10 mouse cellular contexts compared by ENCODE assay signal in the genomic region with DNA sequence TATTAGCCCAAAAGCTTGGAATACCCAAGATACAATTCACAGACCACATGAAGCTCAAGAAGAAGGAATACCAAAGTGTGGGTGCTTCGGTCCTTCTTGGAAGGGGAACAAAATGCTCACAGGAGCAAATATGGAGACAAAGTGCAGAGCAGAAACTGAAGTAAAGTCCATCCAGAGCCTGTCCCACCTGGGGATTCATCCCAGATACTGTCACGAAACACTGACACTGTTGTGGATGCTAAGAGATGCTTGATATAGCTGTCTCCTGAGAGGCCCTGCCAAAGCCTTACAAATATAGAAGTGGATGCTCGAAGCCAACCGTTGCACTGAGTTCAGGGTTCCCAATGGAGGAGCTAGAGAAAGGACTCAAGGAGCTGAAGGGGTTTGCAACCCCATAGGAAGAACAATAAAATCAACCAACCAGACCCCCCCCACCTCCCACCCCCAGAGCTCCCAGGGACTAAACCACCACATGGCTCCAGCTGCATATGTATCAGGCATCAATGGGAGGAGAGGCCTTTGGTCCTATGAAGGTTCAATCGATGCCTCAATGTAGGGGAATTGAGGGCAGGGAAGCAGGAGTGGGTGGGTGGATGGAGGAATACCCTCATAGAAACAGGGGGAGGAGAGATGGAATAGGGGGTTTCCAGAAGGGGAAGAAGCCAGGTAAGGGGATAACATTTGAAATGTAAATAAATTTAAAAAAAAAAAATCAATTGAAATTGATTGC. TPM values are rescaled to one million over a fixed set of nuclear protein-coding genes. Genes with fewer than 3 reads are reported as not detected.
DNase-seq lines count a peak whose midpoint lies in the region; ATAC-seq and TF ChIP-seq lines count a peak whose summit lies in the region.
"Had no signal": no experiment of that assay in that cellular context is flagged by ENCODE, and none has a peak within 500 bp of the region (broad histone marks: within the 10 kb centered on the region; RNA-seq: fewer than 3 reads in every experiment).

No protein-coding gene starts in this region.

- no peak for DNase-seq in spleen, postnatal 14 days (ENCODE audit: low spot score in 2 of 2)
- DNase-seq in left cerebral cortex, adult 8-10 months (ENCODE audit: low spot score in 2 of 2): no peak

- 76% methylated on average over 5 of the region's 5 CpGs for WGBS in heart, embryonic 15.5 days
- WGBS in heart, embryonic 11.5 days (ENCODE audit: insufficient replicate concordance): 80% methylated on average over 5 of the region's 5 CpGs
- WGBS in forebrain, embryonic 13.5 days: 83% methylated on average over 5 of the region's 5 CpGs
- WGBS in liver, embryonic 15.5 days (ENCODE audit: insufficient replicate concordance): 66% methylated on average over 5 of the region's 5 CpGs

- no peak overlapping the region for H3K27ac ChIP-seq in heart, embryonic 15.5 days
- no peak overlapping the region for H3K27ac ChIP-seq in heart, embryonic 11.5 days (ENCODE audit: low read depth, low read length)
- no peak overlapping the region for H3K27ac ChIP-seq in ES-Bruce4 (ENCODE audit: insufficient read depth, low read length)
- H3K27ac ChIP-seq in forebrain, embryonic 13.5 days: no peak overlapping the region
- no peak overlapping the region for H3K27ac ChIP-seq in liver, embryonic 15.5 days (replicated peaks)

- TF ChIP-seq EP300 in ES-Bruce4 (IDR thresholded peaks at IDR 0.05; ENCODE audit: insufficient read depth, low read depth, low read length): no peak

- no peaks in the 10 kb centered on the region for H3K27me3 ChIP-seq in heart, embryonic 15.5 days
- H3K27me3 ChIP-seq in heart, embryonic 11.5 days (ENCODE audit: control insufficient read depth, insufficient read depth, low read length): no peaks in the 10 kb centered on the region
- no peaks in the 10 kb centered on the region for H3K27me3 ChIP-seq in ES-Bruce4 (ENCODE audit: control insufficient read depth, insufficient read depth, low read length, poor library complexity, severe bottlenecking)
- H3K27me3 ChIP-seq in forebrain, embryonic 13.5 days: no peaks in the 10 kb centered on the region
- no peaks in the 10 kb centered on the region for H3K27me3 ChIP-seq in liver, embryonic 15.5 days

- H3K4me2 ChIP-seq in heart, embryonic 15.5 days: 0 out of 2 replicates have a peak overlapping the region, but pooled peaks have one; percentile 16
- no peak overlapping the region for H3K4me2 ChIP-seq in heart, embryonic 11.5 days
- peak overlapping the region; percentile 40 for H3K4me2 ChIP-seq in forebrain, embryonic 13.5 days
- peak overlapping the region; percentile 77; the same call in 1 of the 2 replicates for H3K4me2 ChIP-seq in liver, embryonic 15.5 days

- no peaks in the 10 kb centered on the region for H3K36me3 ChIP-seq in heart, embryonic 15.5 days
- H3K36me3 ChIP-seq in heart, embryonic 11.5 days (ENCODE audit: control insufficient read depth, insufficient read depth, low read length): no peaks in the 10 kb centered on the region
- H3K36me3 ChIP-seq in ES-Bruce4 (ENCODE audit: control insufficient read depth, insufficient read depth, low read length, poor library complexity, severe bottlenecking): no peaks in the 10 kb centered on the region
- no peaks in the 10 kb centered on the region for H3K36me3 ChIP-seq in forebrain, embryonic 13.5 days (ENCODE audit: poor library complexity, severe bottlenecking)
- no peaks in the 10 kb centered on the region for H3K36me3 ChIP-seq in liver, embryonic 15.5 days (replicated peaks)

- no peak for TF ChIP-seq POLR2A in ES-Bruce4 (IDR thresholded peaks at IDR 0.05; ENCODE audit: insufficient read depth, low read length)

- H3K4me1 ChIP-seq in heart, embryonic 15.5 days (replicated peaks): peaks cover 7% of the 10 kb centered on the region; the same call in 1 of the 2 replicates
- H3K4me1 ChIP-seq in heart, embryonic 11.5 days (ENCODE audit: control insufficient read depth, insufficient read depth, low read length): no peaks in the 10 kb centered on the region
- H3K4me1 ChIP-seq in ES-Bruce4 (ENCODE audit: control insufficient read depth, insufficient read depth, low read length): no peaks in the 10 kb centered on the region
- 0 out of 2 replicates have a peak, but pooled peaks cover 4% of the 10 kb centered on the region for H3K4me1 ChIP-seq in forebrain, embryonic 13.5 days
- H3K4me1 ChIP-seq in liver, embryonic 15.5 days (replicated peaks): peaks cover 21% of the 10 kb centered on the region

- no peak for ATAC-seq in heart, embryonic 15.5 days (replicated peaks; ENCODE audit: insufficient number of reproducible peaks, insufficient read depth, low FRiP score, low read depth)
- ATAC-seq in heart, embryonic 11.5 days (replicated peaks; ENCODE audit: insufficient number of reproducible peaks, low FRiP score, low TSS enrichment): no peak
- ATAC-seq in forebrain, embryonic 13.5 days: no peak
- no peak for ATAC-seq in liver, embryonic 15.5 days (ENCODE audit: insufficient read depth)
- no peak for ATAC-seq in frontal cortex, adult (ENCODE audit: low TSS enrichment)

- no peak overlapping the region for H3K9ac ChIP-seq in heart, embryonic 15.5 days
- no peak overlapping the region for H3K9ac ChIP-seq in heart, embryonic 11.5 days (ENCODE audit: low read depth, low read length)
- H3K9ac ChIP-seq in ES-Bruce4 (ENCODE audit: low read depth, poor library complexity, severe bottlenecking): no peak overlapping the region
- no peak overlapping the region for H3K9ac ChIP-seq in forebrain, embryonic 13.5 days
- H3K9ac ChIP-seq in liver, embryonic 15.5 days: no peak overlapping the region

- no peaks in the 10 kb centered on the region for H3K9me3 ChIP-seq in heart, embryonic 15.5 days (replicated peaks)
- no peaks in the 10 kb centered on the region for H3K9me3 ChIP-seq in heart, embryonic 11.5 days (replicated peaks; ENCODE audit: control insufficient read depth, low read length)
- H3K9me3 ChIP-seq in ES-Bruce4 (replicated peaks; ENCODE audit: control insufficient read depth, insufficient read depth, low read length, poor library complexity, severe bottlenecking): no peaks in the 10 kb centered on the region
- H3K9me3 ChIP-seq in forebrain, embryonic 13.5 days (replicated peaks): no peaks in the 10 kb centered on the region
- no peaks in the 10 kb centered on the region for H3K9me3 ChIP-seq in liver, embryonic 15.5 days (replicated peaks)

- TF ChIP-seq CTCF in ES-Bruce4 (IDR thresholded peaks at IDR 0.05; ENCODE audit: low read depth, low read length): no peak

- H3K4me3 ChIP-seq in heart, embryonic 15.5 days: no peak overlapping the region
- H3K4me3 ChIP-seq in heart, embryonic 11.5 days (ENCODE audit: low read depth, low read length): no peak overlapping the region
- peak overlapping the region; percentile 32; the same call in 1 of the 2 replicates for H3K4me3 ChIP-seq in ES-Bruce4 (ENCODE audit: low read depth, low read length)
- H3K4me3 ChIP-seq in forebrain, embryonic 13.5 days: peak overlapping the region; percentile 60
- no peak overlapping the region for H3K4me3 ChIP-seq in liver, embryonic 15.5 days (replicated peaks)

RNA-seq across cellular contexts. Expression of gene Klrb1c, which starts 29.6 kb away (rescaled TPM):
- polyA plus RNA-seq in heart, embryonic 15.5 days (2015; fragmentation: Nextera tagmentation; extraction: Ambion mirVana): 0.10 and 0.11 TPM in 2 replicates
- not detected in 2 replicates for polyA plus RNA-seq in heart, embryonic 11.5 days (2014; fragmentation: Nextera tagmentation; extraction: Ambion mirVana)
- not detected in 2 replicates for polyA plus RNA-seq in ES-Bruce4 (2011; ENCODE audit: insufficient read depth, insufficient read length, low read depth, missing spikeins)
- polyA plus RNA-seq in forebrain, embryonic 13.5 days (2015; fragmentation: Nextera tagmentation; extraction: Ambion mirVana): not detected in 2 replicates
- polyA plus RNA-seq in liver, embryonic 15.5 days (2015; fragmentation: Nextera tagmentation; extraction: Ambion mirVana): 0.25 and 0.37 TPM in 2 replicates
- total RNA-seq in left cerebral cortex, adult 8-10 months (2022): under 1 TPM in 1 of 4 experiments, not detected in 3; 0.25 TPM

RNA-seq across cellular contexts. Expression of gene Klrb1, which starts 36.5 kb away (rescaled TPM):
- polyA plus RNA-seq in heart, embryonic 15.5 days (2015; fragmentation: Nextera tagmentation; extraction: Ambion mirVana): not detected in 2 replicates
- polyA plus RNA-seq in heart, embryonic 11.5 days (2014; fragmentation: Nextera tagmentation; extraction: Ambion mirVana): not detected in 2 replicates
- not detected in 2 replicates for polyA plus RNA-seq in ES-Bruce4 (2011; ENCODE audit: insufficient read depth, insufficient read length, low read depth, missing spikeins)
- polyA plus RNA-seq in forebrain, embryonic 13.5 days (2015; fragmentation: Nextera tagmentation; extraction: Ambion mirVana): not detected in 2 replicates
- not detected in 2 replicates for polyA plus RNA-seq in liver, embryonic 15.5 days (2015; fragmentation: Nextera tagmentation; extraction: Ambion mirVana)
- total RNA-seq in left cerebral cortex, adult 8-10 months (2022): not detected
- total RNA-seq: heart, postnatal 25 days had no signal
- polyA plus RNA-seq: lung, embryonic 16.5 days had no signal

Comparison
In these comparisons a context has a peak if more than half of its experiments do, and no peak if none do; other contexts are left out.
1. H3K4me3 ChIP-seq: peak in ES-Bruce4 (single experiment) and forebrain, embryonic 13.5 days (single experiment); none in heart, embryonic 15.5 days (single experiment), heart, embryonic 11.5 days (single experiment) and liver, embryonic 15.5 days (single experiment).